Mouse (Mus musculus) liver, embryonic 14.5 days (tissue): Measurements from ENCODE around the gene Smoc1. TPM values are rescaled to one million over a fixed set of nuclear protein-coding genes. Genes with fewer than 3 reads are reported as not detected.

Experiments
- ATAC-seq: fragments of 200-750 bp; cut with Nextera tagmentation; 2 replicates; pipeline ENCODE4 v1.8.0; 2017; ENCODE audit warnings: moderate number of reproducible peaks, mild to moderate bottlenecking, moderate library complexity; ENCODE audit not compliant: insufficient read depth
- DNase-seq, 3 experiments: peaks; one replicate each; pipeline ENCODE4 v3.0.0-alpha.2; 2012 to 2013; ENCODE audit warnings: low read depth in 3 of 3, low spot score in 3 of 3
- H3K27ac ChIP-seq: fragments of 300-500 bp; sonication (generic); 2 replicates; pipeline ENCODE4 v1.5.1; 2014; ENCODE audit warnings: moderate library complexity, mild to moderate bottlenecking, control low read depth, inconsistent platforms
- H3K27me3 ChIP-seq: fragments of 300-500 bp; sonication (generic); 2 replicates; pipeline ENCODE4 v1.6.1; 2014; ENCODE audit warnings: mild to moderate bottlenecking, low read length, moderate library complexity; ENCODE audit not compliant: control insufficient read depth, insufficient read depth
- H3K36me3 ChIP-seq: fragments of 300-500 bp; sonication (generic); replicated peaks from 2 replicates; pipeline ENCODE4 v1.6.1; 2014; ENCODE audit warnings: low read depth; ENCODE audit not compliant: control insufficient read depth, insufficient read depth
- H3K4me1 ChIP-seq, 2 experiments: fragments of 200-500 bp in 1 of 2; fragments of 300-500 bp in 1 of 2; sonication (generic) in 1 of 2; replicated peaks; 2 replicates each; pipeline ENCODE4 v1.6.1; 2012 to 2014; ENCODE audit warnings: antibody characterized with exemption in 1 of 2, inconsistent platforms in 1 of 2, low read length in 1 of 2; ENCODE audit not compliant: control insufficient read depth in 2 of 2, insufficient read depth in 2 of 2
- H3K4me2 ChIP-seq: fragments of 300-500 bp; sonication (generic); 2 replicates; pipeline ENCODE4 v1.6.1; 2014; ENCODE audit warnings: low read depth, mild to moderate bottlenecking, control low read depth, moderate library complexity
- H3K4me3 ChIP-seq, 2 experiments: fragments of 200-500 bp in 1 of 2; fragments of 300-500 bp in 1 of 2; sonication (generic) in 1 of 2; 2 replicates each; pipeline ENCODE4 v1.5.1; 2012 to 2014; ENCODE audit warnings: low read depth in 2 of 2, low read length in 2 of 2, mild to moderate bottlenecking in 2 of 2, control low read depth in 1 of 2, inconsistent platforms in 1 of 2, moderate library complexity in 1 of 2; ENCODE audit not compliant: insufficient read depth in 1 of 2
- H3K9ac ChIP-seq: fragments of 300-500 bp; sonication (generic); replicated peaks from 2 replicates; pipeline ENCODE4 v1.6.1; 2014; ENCODE audit warnings: mild to moderate bottlenecking, control low read depth, moderate library complexity
- H3K9me3 ChIP-seq: fragments of 300-500 bp; sonication (generic); 2 replicates; pipeline ENCODE4 v1.6.1; 2016; ENCODE audit warnings: low read length, mixed read lengths; ENCODE audit not compliant: control insufficient read depth
- CTCF ChIP-seq: IDR thresholded peaks from 2 replicates; pipeline ENCODE4 v1.5.1; 2016; ENCODE audit warnings: antibody characterized with exemption, low read depth, control low read depth
- EP300 ChIP-seq: IDR thresholded peaks from 2 replicates; pipeline ENCODE4 v1.6.1; 2016; ENCODE audit warnings: antibody characterized with exemption, low read depth
- WGBS: fragments of 180-500 bp; shearing (Covaris S2); extraction: QIAGEN DNeasy Blood & Tissue Kit; methylation state at CpG from one replicate; pipeline ENCODE4 v1.1.7; 2014; ENCODE audit not compliant: insufficient replicate concordance; 5-methylcytosine and 5-hydroxymethylcytosine counted together
- polyA plus RNA-seq, 2 experiments: library from polyadenylated mRNA; depleted of rRNA in 1 of 2; stranded (reverse) in 1 of 2; unstranded in 1 of 2; fragments of >200 nt; fragmentation: Nextera tagmentation in 1 of 2; extraction: Ambion mirVana in 1 of 2; gene quantifications; 2 replicates each; pipeline versions ENCODE4 v1.2.1 to v1.2.3; 2012 to 2014

Smoc1 gene
- polyA plus RNA-seq, 2 experiments, result 4.6 to 6.9 TPM

DNA sequence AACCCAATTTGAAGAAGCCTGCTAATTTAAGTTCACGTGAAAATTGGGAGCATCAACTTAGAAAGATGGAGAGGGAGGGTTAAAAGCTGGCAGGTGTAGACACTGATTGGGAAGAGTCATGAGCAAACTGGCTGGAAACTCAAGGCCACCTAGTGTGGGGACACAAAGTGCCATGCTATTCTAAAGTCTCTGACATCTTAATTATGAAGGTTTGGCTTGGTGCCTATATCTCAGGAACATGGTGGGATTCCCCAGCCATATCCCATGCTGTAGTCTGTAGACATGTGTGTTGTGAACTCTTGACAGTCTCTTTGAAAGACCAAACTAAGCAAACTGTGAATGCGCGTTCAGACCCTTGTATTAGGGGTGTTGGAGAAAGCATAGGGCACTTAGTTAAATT is 32.0 kb downstream of the Smoc1 start:
- Histone ChIP-seq H3K9me3 (no peaks in the 10 kb centered on the region), H3K27ac (no peak overlapping the region), H3K4me2 (no peak overlapping the region), H3K27me3 (no peaks in the 10 kb centered on the region), H3K9ac (no peak overlapping the region), H3K36me3 (no peaks in the 10 kb centered on the region), H3K4me3 (no peak overlapping the region), H3K4me1 (peaks cover 0 to 2% of the 10 kb centered on the region in 2 experiments; a peak in 2 of 4 replicates)
- DNase-seq (no peak), ATAC-seq (no peak)
- 81% methylated on average over 3 of the region's 3 CpGs for WGBS
- TF ChIP-seq CTCF (no peak), EP300 (no peak)

DNA sequence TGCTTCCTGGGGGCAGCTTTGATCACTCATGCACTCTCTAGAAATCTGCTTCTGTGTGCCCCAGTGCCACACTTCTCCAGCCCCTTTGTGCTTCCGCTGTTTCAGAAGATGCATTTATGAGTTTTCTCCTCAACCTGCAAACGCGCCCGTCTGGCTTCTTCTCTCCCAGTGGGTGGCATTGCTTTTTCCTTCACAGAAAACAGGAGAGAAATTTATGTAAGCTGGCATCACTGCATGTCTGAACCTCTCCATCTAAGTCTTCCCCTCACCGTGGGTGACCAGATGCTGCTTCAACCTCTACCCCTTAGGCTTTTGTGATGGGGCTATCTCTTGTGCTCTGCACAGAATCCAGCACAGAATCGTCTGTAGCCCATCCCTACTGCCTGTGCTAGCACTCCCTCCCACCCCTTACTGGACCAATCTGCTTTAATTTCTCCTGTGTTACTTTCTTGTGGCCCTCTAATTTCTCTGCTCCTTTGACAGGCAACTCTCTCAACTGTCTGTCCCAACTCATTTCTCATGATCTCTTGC is 35.3 kb downstream of the Smoc1 start:
- WGBS, result 69% methylated on average over 6 of the region's 6 CpGs
- no peak for TF ChIP-seq EP300
- TF ChIP-seq CTCF, result no peak
- H3K4me1 ChIP-seq, result no peaks in the 10 kb centered on the region; a peak in 1 of 4 replicates
- H3K9ac ChIP-seq, result no peak overlapping the region
- H3K27me3 ChIP-seq, result no peaks in the 10 kb centered on the region
- no peak for DNase-seq
- no peak overlapping the region for H3K4me3 ChIP-seq
- ATAC-seq, result no peak
- no peak overlapping the region for H3K4me2 ChIP-seq
- no peaks in the 10 kb centered on the region for H3K36me3 ChIP-seq
- H3K27ac ChIP-seq, result no peak overlapping the region
- H3K9me3 ChIP-seq, result no peaks in the 10 kb centered on the region

DNA sequence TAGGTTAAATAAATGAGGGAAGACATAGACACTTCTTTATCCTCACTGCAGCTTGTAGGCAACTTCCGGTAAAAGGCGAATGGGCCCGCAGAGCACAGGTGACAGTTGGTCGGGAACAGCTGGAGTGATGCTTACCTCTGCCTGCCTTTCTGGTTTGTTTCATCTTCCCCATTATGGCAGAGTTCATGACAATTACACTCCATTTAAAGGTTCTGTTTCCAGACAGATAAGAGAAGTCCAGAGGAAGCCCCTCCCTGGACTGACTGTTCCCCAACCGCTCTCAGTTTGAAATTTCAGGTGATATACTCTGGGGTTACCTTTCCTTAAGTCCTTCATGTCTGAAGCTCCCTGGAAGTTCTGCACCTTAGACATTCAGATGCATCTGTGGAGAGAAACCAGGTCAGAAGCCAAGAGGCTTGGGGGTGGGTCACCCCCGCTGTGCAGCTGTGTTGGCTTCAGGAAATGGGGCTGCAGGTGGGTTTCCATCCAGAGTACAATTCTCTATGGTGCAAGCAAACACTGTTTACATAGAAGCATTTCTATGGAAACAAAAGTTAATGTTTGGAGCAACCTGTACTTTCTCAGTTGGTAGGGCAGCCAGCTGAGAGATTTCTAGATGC is 36.8 kb downstream of the Smoc1 start:
- no peaks in the 10 kb centered on the region; a peak in 1 of 4 replicates for H3K4me1 ChIP-seq
- no peak overlapping the region for H3K4me2 ChIP-seq
- no peak for TF ChIP-seq CTCF
- no peak for TF ChIP-seq EP300
- no peak for ATAC-seq
- no peak for DNase-seq
- no peaks in the 10 kb centered on the region for H3K36me3 ChIP-seq
- 64% methylated on average over 6 of the region's 6 CpGs for WGBS
- no peak overlapping the region for H3K27ac ChIP-seq
- H3K4me3 ChIP-seq, result no peak overlapping the region
- no peaks in the 10 kb centered on the region for H3K27me3 ChIP-seq
- H3K9ac ChIP-seq, result no peak overlapping the region
- H3K9me3 ChIP-seq, result no peaks in the 10 kb centered on the region

DNA sequence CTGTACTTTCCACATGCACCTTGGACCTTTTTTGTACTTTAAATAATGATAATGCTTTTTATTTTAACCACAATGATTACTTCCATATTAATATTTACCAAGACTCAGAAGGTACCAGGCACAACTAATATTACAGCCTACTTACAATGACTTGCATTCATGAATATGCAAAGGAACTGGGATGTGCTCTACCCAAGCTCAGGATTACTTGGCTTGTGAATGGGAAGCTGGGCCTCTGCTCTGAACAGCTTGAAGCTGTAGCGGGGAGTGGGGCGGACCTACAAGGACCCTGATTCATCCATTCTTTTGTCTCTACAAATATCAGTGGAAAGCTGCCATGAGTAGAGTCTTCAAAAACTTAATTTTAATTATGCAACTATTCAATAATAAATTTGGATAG is 47.5 kb downstream of the Smoc1 start:
- Histone ChIP-seq H3K9ac (no peak overlapping the region), H3K4me2 (no peak overlapping the region), H3K4me1 (no peaks in the 10 kb centered on the region), H3K27ac (no peak overlapping the region), H3K4me3 (no peak overlapping the region), H3K27me3 (no peaks in the 10 kb centered on the region), H3K9me3 (no peaks in the 10 kb centered on the region), H3K36me3 (no peaks in the 10 kb centered on the region)
- TF ChIP-seq CTCF (no peak), EP300 (no peak)
- WGBS, result 77% methylated on average over 2 of the region's 2 CpGs
- DNase-seq (no peak), ATAC-seq (no peak)

DNA sequence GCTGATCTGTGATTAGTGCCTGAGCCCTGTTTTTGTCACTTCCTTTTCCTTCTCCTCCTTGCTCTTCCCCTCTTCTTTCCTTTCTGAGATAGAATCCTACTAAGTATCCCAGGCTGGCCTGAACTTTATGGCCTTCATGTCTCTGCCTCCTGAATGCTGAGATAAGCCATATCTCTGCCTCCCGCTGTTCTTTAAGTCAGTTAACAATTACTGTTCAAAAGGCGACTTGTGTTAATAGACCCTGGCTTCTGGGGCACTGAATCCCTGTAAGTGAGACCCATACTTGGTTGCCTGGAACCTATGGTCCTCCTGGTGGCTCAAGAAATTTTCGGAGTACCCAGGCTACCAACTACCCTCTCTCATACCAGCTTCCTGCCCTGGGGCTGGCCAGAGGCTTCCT is 48.3 kb downstream of the Smoc1 start:
- no peaks in the 10 kb centered on the region for H3K4me1 ChIP-seq
- H3K27ac ChIP-seq, result no peak overlapping the region
- ATAC-seq, result no peak
- DNase-seq, result no peak
- WGBS, result 34% methylated on average over 3 of the region's 3 CpGs
- no peaks in the 10 kb centered on the region for H3K36me3 ChIP-seq
- no peak for TF ChIP-seq EP300
- H3K9me3 ChIP-seq, result no peaks in the 10 kb centered on the region
- H3K4me2 ChIP-seq, result no peak overlapping the region
- no peak overlapping the region for H3K4me3 ChIP-seq
- no peak overlapping the region for H3K9ac ChIP-seq
- no peaks in the 10 kb centered on the region for H3K27me3 ChIP-seq
